Mouse (Mus musculus): ENCODE data around the gene Abca4. TPM values are rescaled to one million over a fixed set of nuclear protein-coding genes. Genes with fewer than 3 reads are reported as not detected.
"Not testable (repeated sequence)": the region's sequence is repeated elsewhere in the genome, so short reads cannot be mapped to it uniquely, and the experiment has no call there.

Gene Abca4
- polyA plus RNA-seq, 1 experiment from 2014 or later, result 3.7 TPM

DNA sequence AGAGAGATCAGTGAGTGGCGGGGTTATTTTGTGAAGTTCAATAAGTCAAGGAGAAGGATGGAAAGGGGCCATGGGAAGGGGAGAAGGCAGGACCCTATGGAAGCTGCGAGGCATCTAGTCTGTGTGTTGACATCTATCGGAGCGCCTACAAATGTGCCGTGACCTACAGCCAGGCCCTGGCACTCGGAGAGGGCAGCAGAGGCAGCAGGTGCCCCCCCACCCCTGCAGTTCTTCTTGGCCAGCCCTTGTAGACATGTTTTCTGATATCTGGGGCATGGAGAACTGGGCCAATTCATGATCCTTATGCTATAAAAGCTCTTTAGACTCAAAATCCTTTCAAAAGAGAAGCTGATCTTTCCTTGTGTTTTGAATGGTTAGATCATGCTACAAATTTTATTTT is 163.5 kb downstream of the Abca4 start:
- Histone ChIP-seq H3K27me3 (replicated peaks; ENCODE audit: control insufficient read depth, insufficient read depth, low read length) (no peaks in the 10 kb centered on the region), H3K4me2 (ENCODE audit: low read length) (no peak overlapping the region), H3K36me3 (ENCODE audit: control insufficient read depth, insufficient read depth, low read length) (no peaks in the 10 kb centered on the region), H3K9ac (ENCODE audit: low read depth, low read length) (no peak overlapping the region), H3K4me1 (ENCODE audit: control insufficient read depth, insufficient read depth, low read depth, low read length) (no peaks in the 10 kb centered on the region), H3K27ac (ENCODE audit: low read depth, low read length) (no peak overlapping the region), H3K9me3 (ENCODE audit: control insufficient read depth, low read length) (no peaks in the 10 kb centered on the region), H3K4me3 (ENCODE audit: low read length) (no peak overlapping the region)
- no peak for ATAC-seq
- 64% methylated on average over 6 of the region's 6 CpGs for WGBS

DNA sequence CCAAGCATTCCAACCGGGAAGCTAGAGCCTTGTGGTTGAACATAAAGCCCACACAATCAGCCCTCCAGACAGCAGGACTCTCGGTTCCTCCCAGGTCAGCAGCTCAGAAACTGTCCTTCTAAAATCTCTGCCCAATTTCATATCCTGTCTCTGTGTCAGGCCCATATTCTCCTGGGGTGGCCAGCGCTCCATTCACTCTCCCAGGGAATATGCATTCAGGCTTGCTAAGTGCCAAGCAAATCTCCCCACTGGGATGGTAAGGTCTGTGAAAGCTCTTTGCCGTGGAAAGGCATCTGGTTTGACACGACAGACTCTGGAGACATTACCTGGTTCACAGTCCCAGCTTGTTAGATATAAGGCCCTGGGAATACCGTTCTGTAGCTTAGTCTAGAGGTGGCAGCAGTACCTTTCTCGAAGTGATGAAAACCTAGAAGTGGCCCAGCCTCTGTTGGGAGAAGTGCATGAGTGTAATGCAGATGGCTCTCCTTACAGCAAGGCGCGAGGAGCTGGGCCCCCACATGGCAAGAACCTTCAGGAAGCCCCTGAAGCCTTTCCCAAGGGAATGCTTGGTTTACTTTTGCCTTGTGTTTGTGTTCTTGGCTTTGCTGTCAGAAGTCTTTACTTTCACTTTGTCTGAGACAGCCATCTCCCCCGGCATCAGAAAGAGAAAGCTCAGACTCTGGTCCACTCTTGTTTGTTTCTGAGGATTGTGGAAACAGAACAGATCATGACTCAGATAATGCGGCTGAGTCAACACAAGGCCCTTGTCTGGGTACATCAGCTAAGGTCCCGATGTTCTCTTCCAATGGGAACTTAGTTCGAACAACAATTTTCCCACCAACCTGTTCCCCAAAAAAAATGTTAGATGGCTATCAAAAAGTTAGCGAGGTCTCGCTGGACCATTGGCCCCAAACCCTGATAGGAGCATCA is 164.3 kb downstream of the Abca4 start:
- ATAC-seq, result no peak
- H3K27me3 ChIP-seq (replicated peaks; ENCODE audit: control insufficient read depth, insufficient read depth, low read length), result no peaks in the 10 kb centered on the region
- no peaks in the 10 kb centered on the region for H3K9me3 ChIP-seq (ENCODE audit: control insufficient read depth, low read length)
- no peak overlapping the region for H3K4me2 ChIP-seq (ENCODE audit: low read length)
- H3K36me3 ChIP-seq (ENCODE audit: control insufficient read depth, insufficient read depth, low read length), result no peaks in the 10 kb centered on the region
- no peaks in the 10 kb centered on the region for H3K4me1 ChIP-seq (ENCODE audit: control insufficient read depth, insufficient read depth, low read depth, low read length)
- H3K27ac ChIP-seq (ENCODE audit: low read depth, low read length), result no peak overlapping the region
- no peak overlapping the region for H3K9ac ChIP-seq (ENCODE audit: low read depth, low read length)
- WGBS, result 85% methylated on average over 15 of the region's 15 CpGs
- H3K4me3 ChIP-seq (ENCODE audit: low read length), result no peak overlapping the region

DNA sequence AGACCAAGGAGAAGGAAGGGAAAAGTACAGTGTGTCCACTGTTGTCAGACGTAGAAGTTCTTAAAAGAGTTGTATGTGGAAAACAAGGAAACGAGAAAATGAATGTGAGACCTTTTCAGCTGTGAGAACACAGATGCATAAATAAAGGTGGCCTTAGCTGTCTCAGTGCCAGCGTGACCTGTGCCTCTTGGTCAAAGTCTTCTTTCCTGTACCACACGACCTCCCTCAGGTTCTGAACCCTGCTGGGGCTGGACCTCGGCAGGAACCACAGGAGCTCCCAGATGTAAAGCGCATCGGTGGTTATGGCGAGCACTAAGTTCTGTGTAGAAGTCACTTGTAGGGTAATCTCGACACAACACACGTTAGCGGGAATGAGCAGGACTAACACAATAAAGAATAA is 165.3 kb downstream of the Abca4 start:
- 92% methylated on average over 11 of the region's 11 CpGs for WGBS
- no peak overlapping the region for H3K4me2 ChIP-seq (ENCODE audit: low read length)
- H3K4me1 ChIP-seq (ENCODE audit: control insufficient read depth, insufficient read depth, low read depth, low read length), result no peaks in the 10 kb centered on the region
- H3K4me3 ChIP-seq (ENCODE audit: low read length), result no peak overlapping the region
- no peak for ATAC-seq
- no peaks in the 10 kb centered on the region for H3K36me3 ChIP-seq (ENCODE audit: control insufficient read depth, insufficient read depth, low read length)
- no peaks in the 10 kb centered on the region for H3K9me3 ChIP-seq (ENCODE audit: control insufficient read depth, low read length)
- no peaks in the 10 kb centered on the region for H3K27me3 ChIP-seq (replicated peaks; ENCODE audit: control insufficient read depth, insufficient read depth, low read length)
- no peak overlapping the region for H3K9ac ChIP-seq (ENCODE audit: low read depth, low read length)
- no peak overlapping the region for H3K27ac ChIP-seq (ENCODE audit: low read depth, low read length)

DNA sequence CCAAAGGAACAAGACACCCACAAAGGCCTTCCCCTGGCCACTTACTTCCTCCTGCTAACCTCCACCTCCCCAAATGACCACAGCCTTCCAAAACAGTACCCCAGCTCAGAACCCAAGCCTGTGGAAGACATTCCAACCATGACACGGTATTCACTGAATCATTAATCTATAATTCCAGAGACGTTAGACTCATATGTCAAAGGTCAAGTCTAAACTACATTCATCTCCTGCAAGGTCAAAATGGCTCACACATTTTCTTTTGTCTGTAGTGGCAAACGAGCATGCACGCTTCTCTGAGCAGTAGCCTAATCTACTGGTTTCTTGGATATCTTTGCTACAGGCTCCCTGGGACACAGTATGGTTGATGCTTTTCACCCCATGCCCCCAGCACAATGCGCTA is 166.2 kb downstream of the Abca4 start:
- H3K27me3 ChIP-seq (replicated peaks; ENCODE audit: control insufficient read depth, insufficient read depth, low read length), result no peaks in the 10 kb centered on the region
- H3K4me1 ChIP-seq (ENCODE audit: control insufficient read depth, insufficient read depth, low read depth, low read length), result no peaks in the 10 kb centered on the region
- no peak overlapping the region for H3K27ac ChIP-seq (ENCODE audit: low read depth, low read length)
- H3K36me3 ChIP-seq (ENCODE audit: control insufficient read depth, insufficient read depth, low read length), result no peaks in the 10 kb centered on the region
- no peak for ATAC-seq
- WGBS, result 45% methylated on average over 5 of the region's 5 CpGs
- no peak overlapping the region for H3K9ac ChIP-seq (ENCODE audit: low read depth, low read length)
- H3K4me2 ChIP-seq (ENCODE audit: low read length), result no peak overlapping the region
- H3K9me3 ChIP-seq (ENCODE audit: control insufficient read depth, low read length), result no peaks in the 10 kb centered on the region
- no peak overlapping the region for H3K4me3 ChIP-seq (ENCODE audit: low read length)

DNA sequence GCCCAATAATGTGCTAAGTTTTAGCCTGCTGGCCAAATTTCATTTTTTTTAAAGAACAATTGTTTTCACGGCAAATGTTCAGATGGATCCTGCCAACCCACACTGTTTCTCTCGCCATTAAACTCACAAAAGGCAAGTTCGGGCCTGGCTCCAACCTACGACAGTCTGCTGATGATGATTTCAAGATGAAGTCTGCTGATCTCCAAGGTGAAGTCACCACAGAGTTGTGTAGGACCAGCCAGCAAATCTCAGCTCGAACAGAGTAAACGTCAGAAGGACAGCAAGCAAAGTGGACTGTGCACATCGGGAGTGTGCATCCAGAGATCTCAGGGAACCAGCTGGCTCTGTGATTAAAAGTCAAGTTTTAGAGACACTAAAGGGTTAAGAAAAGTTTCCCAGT is 166.6 kb downstream of the Abca4 start:
- Histone ChIP-seq H3K4me1 (ENCODE audit: control insufficient read depth, insufficient read depth, low read depth, low read length) (no peaks in the 10 kb centered on the region), H3K27me3 (replicated peaks; ENCODE audit: control insufficient read depth, insufficient read depth, low read length) (no peaks in the 10 kb centered on the region), H3K9me3 (ENCODE audit: control insufficient read depth, low read length) (no peaks in the 10 kb centered on the region), H3K4me2 (ENCODE audit: low read length) (no peak overlapping the region), H3K4me3 (ENCODE audit: low read length) (no peak overlapping the region), H3K27ac (ENCODE audit: low read depth, low read length) (no peak overlapping the region), H3K36me3 (ENCODE audit: control insufficient read depth, insufficient read depth, low read length) (no peaks in the 10 kb centered on the region), H3K9ac (ENCODE audit: low read depth, low read length) (no peak overlapping the region)
- ATAC-seq, result no peak
- WGBS, result 66% methylated on average over 7 of the region's 7 CpGs

DNA sequence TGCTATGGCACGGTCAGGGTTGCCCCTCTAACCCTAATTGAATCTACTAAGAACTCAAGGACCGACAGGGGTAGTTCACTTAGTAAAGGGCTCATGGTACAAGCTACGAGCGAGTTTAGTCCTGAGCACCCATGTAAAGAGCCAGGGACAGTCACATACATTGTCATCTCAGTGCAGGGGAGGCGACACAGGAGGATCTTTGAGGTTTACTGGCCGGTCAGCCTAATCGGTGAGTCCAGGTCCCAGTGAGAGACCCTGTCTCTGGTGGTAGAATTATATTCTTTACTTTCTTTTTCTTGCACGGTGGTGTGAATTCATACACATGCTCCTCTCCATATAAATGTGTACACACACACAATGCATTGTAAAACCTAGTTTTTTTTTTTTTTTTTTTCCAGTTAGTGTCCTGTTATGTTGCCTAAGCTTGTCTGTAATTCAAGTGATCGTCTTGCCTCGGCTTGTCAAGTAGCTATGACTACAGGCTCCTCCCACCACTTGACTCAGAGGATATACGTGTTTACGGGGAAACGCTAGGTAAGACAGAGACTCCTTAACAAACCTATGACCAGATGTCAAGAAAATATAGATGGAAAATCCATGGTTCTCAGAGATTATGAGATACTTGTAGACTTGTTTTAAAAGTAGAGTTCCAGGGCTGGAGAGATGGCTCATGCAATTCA is 167.3 kb downstream of the Abca4 start:
- H3K4me3 ChIP-seq (ENCODE audit: low read length), result no peak overlapping the region
- no peak overlapping the region for H3K4me2 ChIP-seq (ENCODE audit: low read length)
- no peaks in the 10 kb centered on the region for H3K4me1 ChIP-seq (ENCODE audit: control insufficient read depth, insufficient read depth, low read depth, low read length)
- WGBS, result 81% methylated on average over 13 of the region's 13 CpGs
- no peak overlapping the region for H3K27ac ChIP-seq (ENCODE audit: low read depth, low read length)
- no peaks in the 10 kb centered on the region for H3K36me3 ChIP-seq (ENCODE audit: control insufficient read depth, insufficient read depth, low read length)
- no peak for ATAC-seq
- H3K9me3 ChIP-seq (ENCODE audit: control insufficient read depth, low read length), result no peaks in the 10 kb centered on the region
- no peak overlapping the region for H3K9ac ChIP-seq (ENCODE audit: low read depth, low read length)
- H3K27me3 ChIP-seq (replicated peaks; ENCODE audit: control insufficient read depth, insufficient read depth, low read length), result no peaks in the 10 kb centered on the region

DNA sequence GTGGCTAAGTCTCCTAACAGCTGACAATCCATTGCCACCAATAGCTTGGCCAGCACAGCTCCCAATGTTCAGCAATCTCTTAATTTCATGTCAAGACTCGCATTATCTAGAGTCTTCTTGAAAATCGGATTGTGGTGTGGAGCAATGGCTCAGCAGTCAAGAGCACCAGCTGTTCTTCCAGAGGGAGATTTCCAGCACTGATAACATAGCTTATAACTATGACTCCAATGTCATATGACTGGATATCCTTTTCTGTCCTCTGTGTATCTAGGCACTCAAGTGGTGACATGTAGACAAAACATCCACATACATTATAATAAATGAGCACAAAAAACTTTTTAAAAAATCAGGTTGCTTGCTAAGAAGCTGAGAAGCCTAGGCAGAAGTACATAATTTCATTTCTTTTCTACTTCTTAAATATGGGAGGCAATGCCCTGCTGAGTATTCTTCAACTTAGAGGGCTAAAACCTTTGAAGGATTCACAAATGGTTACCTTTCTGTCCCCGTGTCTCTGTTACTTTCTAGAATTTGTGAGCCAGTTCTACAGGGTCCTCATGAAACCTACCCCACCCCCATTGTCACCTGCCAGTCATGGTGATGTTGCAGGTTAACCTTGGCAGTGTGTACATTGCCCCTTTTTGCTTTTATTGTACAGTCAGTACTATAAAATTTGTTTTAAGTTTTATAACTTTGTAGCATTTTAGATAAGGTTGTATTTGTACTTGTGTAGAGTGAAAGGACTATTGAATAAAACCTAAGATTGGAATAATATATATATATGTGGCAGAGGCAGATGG is 177.2 kb downstream of the Abca4 start:
- H3K9ac ChIP-seq (ENCODE audit: low read depth, low read length), result no peak overlapping the region
- 86% methylated on average over 3 of the region's 3 CpGs for WGBS
- no peak overlapping the region for H3K4me3 ChIP-seq (ENCODE audit: low read length)
- H3K4me2 ChIP-seq (ENCODE audit: low read length), result no peak overlapping the region
- ATAC-seq, result no peak
- no peak overlapping the region for H3K27ac ChIP-seq (ENCODE audit: low read depth, low read length)
- H3K9me3 ChIP-seq (ENCODE audit: control insufficient read depth, low read length), result no peaks in the 10 kb centered on the region
- no peaks in the 10 kb centered on the region for H3K27me3 ChIP-seq (replicated peaks; ENCODE audit: control insufficient read depth, insufficient read depth, low read length)
- no peaks in the 10 kb centered on the region for H3K36me3 ChIP-seq (ENCODE audit: control insufficient read depth, insufficient read depth, low read length)
- no peaks in the 10 kb centered on the region for H3K4me1 ChIP-seq (ENCODE audit: control insufficient read depth, insufficient read depth, low read depth, low read length)

DNA sequence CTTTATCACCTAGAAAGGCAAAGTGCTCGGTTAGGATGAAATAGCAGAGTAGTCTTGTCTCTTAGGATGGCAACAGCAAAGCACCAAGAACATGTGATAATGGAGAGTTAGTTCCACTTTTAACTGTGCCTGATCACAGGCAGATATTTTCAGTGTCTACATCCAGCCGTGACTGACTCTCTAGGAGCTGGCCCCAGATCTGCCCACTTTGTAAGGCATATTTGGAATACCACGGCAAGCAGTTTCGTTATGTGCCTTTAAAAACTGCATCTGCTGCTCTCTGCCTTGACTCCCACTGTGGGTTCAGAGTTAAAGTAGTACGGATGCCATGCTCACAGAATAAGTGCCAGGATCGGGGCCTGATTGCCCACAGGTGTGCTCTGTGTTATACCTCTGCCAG is 182.7 kb downstream of the Abca4 start:
- 80% methylated on average over 6 of the region's 6 CpGs for WGBS
- H3K27ac ChIP-seq (ENCODE audit: low read depth, low read length); H3K4me1 ChIP-seq (ENCODE audit: control insufficient read depth, insufficient read depth, low read depth, low read length); ATAC-seq; H3K4me3 ChIP-seq (ENCODE audit: low read length); H3K27me3 ChIP-seq (replicated peaks; ENCODE audit: control insufficient read depth, insufficient read depth, low read length); H3K9me3 ChIP-seq (ENCODE audit: control insufficient read depth, low read length); H3K9ac ChIP-seq (ENCODE audit: low read depth, low read length); H3K4me2 ChIP-seq (ENCODE audit: low read length); H3K36me3 ChIP-seq (ENCODE audit: control insufficient read depth, insufficient read depth, low read length): not testable (repeated sequence)
